Mouse (Mus musculus): ENCODE results near the gene Plcb4. TPM values are rescaled to one million over a fixed set of nuclear protein-coding genes. Genes with fewer than 3 reads are reported as not detected.

The Plcb4 gene
- polyA plus RNA-seq, 1 experiment from 2014 or later: 17.6 TPM

GRCm38 (mm10) chr2:135825645-135826044 is 166.8 kb downstream of the Plcb4 start:
- H3K4me1 ChIP-seq: no peaks in the 10 kb centered on the region
- no peaks in the 10 kb centered on the region for H3K36me3 ChIP-seq
- no peak for ATAC-seq (ENCODE audit: insufficient number of reproducible peaks, insufficient read depth, low FRiP score, low TSS enrichment, low read depth)
- H3K9me3 ChIP-seq: no peaks in the 10 kb centered on the region
- no peaks in the 10 kb centered on the region for H3K27me3 ChIP-seq
- H3K4me3 ChIP-seq: no peak overlapping the region
- 89% methylated on average over 2 of the region's 2 CpGs for WGBS
- no peak overlapping the region for H3K9ac ChIP-seq
- H3K4me2 ChIP-seq: no peak overlapping the region
- no peak overlapping the region for H3K27ac ChIP-seq

- Histone ChIP-seq H3K36me3 (no peaks in the 10 kb centered on the region), H3K4me2 (no peak overlapping the region), H3K27me3 (no peaks in the 10 kb centered on the region), H3K4me1 (no peaks in the 10 kb centered on the region), H3K9me3 (no peaks in the 10 kb centered on the region), H3K27ac (no peak overlapping the region), H3K9ac (no peak overlapping the region), H3K4me3 (no peak overlapping the region)
- WGBS: 87% methylated on average over 3 of the region's 3 CpGs
- ATAC-seq (ENCODE audit: insufficient number of reproducible peaks, insufficient read depth, low FRiP score, low TSS enrichment, low read depth): no peak
Observed at GRCm38 (mm10) chr2:135826616-135827360, 168.0 kb downstream of the Plcb4 start.

GRCm38 (mm10) chr2:135828446-135828845 is 169.6 kb downstream of the Plcb4 start:
- Histone ChIP-seq H3K4me3 (no peak overlapping the region), H3K4me1 (no peaks in the 10 kb centered on the region), H3K27me3 (no peaks in the 10 kb centered on the region), H3K9me3 (no peaks in the 10 kb centered on the region), H3K4me2 (no peak overlapping the region), H3K9ac (no peak overlapping the region), H3K27ac (no peak overlapping the region), H3K36me3 (no peaks in the 10 kb centered on the region)
- ATAC-seq (ENCODE audit: insufficient number of reproducible peaks, insufficient read depth, low FRiP score, low TSS enrichment, low read depth): no peak
- 77% methylated on average over 2 of the region's 2 CpGs for WGBS

GRCm38 (mm10) chr2:135833743-135834142 is 174.9 kb downstream of the Plcb4 start:
- Histone ChIP-seq H3K9ac (no peak overlapping the region), H3K27ac (no peak overlapping the region), H3K4me1 (no peaks in the 10 kb centered on the region), H3K4me2 (no peak overlapping the region), H3K9me3 (no peaks in the 10 kb centered on the region), H3K27me3 (no peaks in the 10 kb centered on the region), H3K36me3 (no peaks in the 10 kb centered on the region), H3K4me3 (no peak overlapping the region)
- no peak for ATAC-seq (ENCODE audit: insufficient number of reproducible peaks, insufficient read depth, low FRiP score, low TSS enrichment, low read depth)
- 92% methylated on average over 3 of the region's 3 CpGs for WGBS

GRCm38 (mm10) chr2:135834435-135834834 is 175.6 kb downstream of the Plcb4 start:
- no peak for ATAC-seq (ENCODE audit: insufficient number of reproducible peaks, insufficient read depth, low FRiP score, low TSS enrichment, low read depth)
- WGBS: 80% methylated on average over 2 of the region's 2 CpGs
- Histone ChIP-seq H3K4me3 (no peak overlapping the region), H3K27me3 (no peaks in the 10 kb centered on the region), H3K36me3 (no peaks in the 10 kb centered on the region), H3K27ac (no peak overlapping the region), H3K9ac (no peak overlapping the region), H3K4me2 (no peak overlapping the region), H3K4me1 (no peaks in the 10 kb centered on the region), H3K9me3 (no peaks in the 10 kb centered on the region)

GRCm38 (mm10) chr2:135835911-135836310 is 177.1 kb downstream of the Plcb4 start:
- Histone ChIP-seq H3K9me3 (no peaks in the 10 kb centered on the region), H3K9ac (no peak overlapping the region), H3K4me2 (no peak overlapping the region), H3K27ac (no peak overlapping the region), H3K36me3 (no peaks in the 10 kb centered on the region), H3K4me1 (no peaks in the 10 kb centered on the region), H3K4me3 (no peak overlapping the region), H3K27me3 (no peaks in the 10 kb centered on the region)
- 84% methylated on average over 5 of the region's 5 CpGs for WGBS
- no peak for ATAC-seq (ENCODE audit: insufficient number of reproducible peaks, insufficient read depth, low FRiP score, low TSS enrichment, low read depth)

- H3K9me3 ChIP-seq: no peaks in the 10 kb centered on the region
- no peak for ATAC-seq (ENCODE audit: insufficient number of reproducible peaks, insufficient read depth, low FRiP score, low TSS enrichment, low read depth)
- 83% methylated on average over 3 of the region's 3 CpGs for WGBS
- no peak overlapping the region for H3K9ac ChIP-seq
- no peak overlapping the region for H3K27ac ChIP-seq
- no peak overlapping the region for H3K4me3 ChIP-seq
- H3K4me1 ChIP-seq: no peaks in the 10 kb centered on the region
- no peaks in the 10 kb centered on the region for H3K27me3 ChIP-seq
- H3K4me2 ChIP-seq: no peak overlapping the region
- H3K36me3 ChIP-seq: no peaks in the 10 kb centered on the region
Observed at GRCm38 (mm10) chr2:135836426-135836825, 177.6 kb downstream of the Plcb4 start.

GRCm38 (mm10) chr2:135837730-135838129 is 178.9 kb downstream of the Plcb4 start:
- no peaks in the 10 kb centered on the region for H3K4me1 ChIP-seq
- no peak for ATAC-seq (ENCODE audit: insufficient number of reproducible peaks, insufficient read depth, low FRiP score, low TSS enrichment, low read depth)
- H3K36me3 ChIP-seq: no peaks in the 10 kb centered on the region
- H3K27me3 ChIP-seq: no peaks in the 10 kb centered on the region
- H3K9ac ChIP-seq: no peak overlapping the region
- WGBS: 57% methylated on average over 1 of the region's 1 CpGs
- H3K9me3 ChIP-seq: no peaks in the 10 kb centered on the region
- no peak overlapping the region for H3K4me2 ChIP-seq
- H3K27ac ChIP-seq: no peak overlapping the region
- H3K4me3 ChIP-seq: no peak overlapping the region

GRCm38 (mm10) chr2:135838135-135838534 is 179.3 kb downstream of the Plcb4 start:
- Histone ChIP-seq H3K9me3 (no peaks in the 10 kb centered on the region), H3K4me3 (no peak overlapping the region), H3K9ac (no peak overlapping the region), H3K27ac (no peak overlapping the region), H3K4me2 (no peak overlapping the region), H3K27me3 (no peaks in the 10 kb centered on the region), H3K4me1 (no peaks in the 10 kb centered on the region), H3K36me3 (no peaks in the 10 kb centered on the region)
- ATAC-seq (ENCODE audit: insufficient number of reproducible peaks, insufficient read depth, low FRiP score, low TSS enrichment, low read depth): no peak

- Histone ChIP-seq H3K4me1 (no peaks in the 10 kb centered on the region), H3K36me3 (no peaks in the 10 kb centered on the region)
- WGBS: 83% methylated on average over 8 of the region's 8 CpGs
Observed at GRCm38 (mm10) chr2:135838651-135839286, 180.0 kb downstream of the Plcb4 start.

GRCm38 (mm10) chr2:135843721-135844120 is 184.9 kb downstream of the Plcb4 start:
- no peak for ATAC-seq (ENCODE audit: insufficient number of reproducible peaks, insufficient read depth, low FRiP score, low TSS enrichment, low read depth)
- Histone ChIP-seq H3K4me1 (peaks cover 5% of the 10 kb centered on the region; the same call in 1 of the 2 replicates), H3K9ac (no peak overlapping the region), H3K27me3 (no peaks in the 10 kb centered on the region), H3K9me3 (no peaks in the 10 kb centered on the region), H3K4me2 (no peak overlapping the region), H3K27ac (no peak overlapping the region), H3K36me3 (no peaks in the 10 kb centered on the region), H3K4me3 (no peak overlapping the region)
- 74% methylated on average over 8 of the region's 8 CpGs for WGBS

More at GRCm38 (mm10) chr2:135838651-135839286, 180.0 kb downstream of the Plcb4 start:
- Histone ChIP-seq H3K4me3 (no peak overlapping the region), H3K4me2 (no peak overlapping the region), H3K27me3 (no peaks in the 10 kb centered on the region), H3K9me3 (no peaks in the 10 kb centered on the region), H3K9ac (no peak overlapping the region), H3K27ac (no peak overlapping the region)
- ATAC-seq (ENCODE audit: insufficient number of reproducible peaks, insufficient read depth, low FRiP score, low TSS enrichment, low read depth): no peak

- ATAC-seq (ENCODE audit: insufficient number of reproducible peaks, insufficient read depth, low FRiP score, low TSS enrichment, low read depth): no peak
- WGBS: 88% methylated on average over 3 of the region's 3 CpGs
Observed at GRCm38 (mm10) chr2:135846903-135847302, 188.1 kb downstream of the Plcb4 start.

More at GRCm38 (mm10) chr2:135846903-135847302, 188.1 kb downstream of the Plcb4 start:
- Histone ChIP-seq H3K27me3 (no peaks in the 10 kb centered on the region), H3K27ac (no peak overlapping the region), H3K4me2 (no peak overlapping the region), H3K36me3 (no peaks in the 10 kb centered on the region), H3K9me3 (no peaks in the 10 kb centered on the region), H3K4me1 (peaks cover 7% of the 10 kb centered on the region; the same call in 1 of the 2 replicates), H3K9ac (no peak overlapping the region), H3K4me3 (no peak overlapping the region)
